Mouse (Mus musculus): ENCODE results near the gene Mef2c. TPM values are rescaled to one million over a fixed set of nuclear protein-coding genes. Genes with fewer than 3 reads are reported as not detected.
A peak's percentile ranks its signal among the peaks of the same experiment; 100 is the strongest.

Gene Mef2c
- polyA plus RNA-seq, 1 experiment from 2014 or later, result 300 TPM

GRCm38 (mm10) chr13:83573855-83574583 lies 70.2 kb downstream of the Mef2c start:
- Histone ChIP-seq H3K36me3 (ENCODE audit: control insufficient read depth, insufficient read depth) (no peaks in the 10 kb centered on the region), H3K4me2 (ENCODE audit: low read length) (no peak overlapping the region), H3K27me3 (replicated peaks; ENCODE audit: control insufficient read depth, insufficient read depth, low read length) (no peaks in the 10 kb centered on the region), H3K9me3 (ENCODE audit: control insufficient read depth, low read length) (no peaks in the 10 kb centered on the region), H3K4me1 (replicated peaks; ENCODE audit: control insufficient read depth, insufficient read depth, low read length) (peaks cover 17% of the 10 kb centered on the region), H3K4me3 (replicated peaks; ENCODE audit: low read length) (no peak overlapping the region), H3K27ac (ENCODE audit: low read length) (no peak overlapping the region), H3K9ac (replicated peaks; ENCODE audit: low read depth, low read length) (no peak overlapping the region)
- WGBS, result 51% methylated on average over 8 of the region's 8 CpGs
- no peak for ATAC-seq

DNA sequence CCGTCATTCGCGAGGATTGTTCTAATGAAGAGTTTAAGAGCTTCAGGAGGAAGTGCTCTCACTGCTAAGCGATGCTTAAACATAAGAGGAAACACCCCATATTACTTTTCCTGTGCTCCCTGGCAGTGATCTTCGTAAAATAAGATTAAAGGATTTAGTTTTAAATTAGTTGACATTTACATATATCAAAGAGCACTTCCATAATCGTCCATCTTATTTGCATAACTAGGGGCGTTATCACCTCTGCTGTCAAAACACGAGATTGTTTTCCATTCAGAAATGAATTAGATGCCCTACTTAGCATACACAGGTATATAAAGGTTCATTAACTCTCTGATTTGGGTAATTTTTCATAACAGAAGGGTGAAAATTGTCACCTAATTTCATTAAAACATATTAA lies 71.0 kb downstream of the Mef2c start:
- no peaks in the 10 kb centered on the region for H3K9me3 ChIP-seq (ENCODE audit: control insufficient read depth, low read length)
- H3K4me2 ChIP-seq (ENCODE audit: low read length), result no peak overlapping the region
- no peak overlapping the region for H3K4me3 ChIP-seq (replicated peaks; ENCODE audit: low read length)
- no peak overlapping the region for H3K27ac ChIP-seq (ENCODE audit: low read length)
- H3K27me3 ChIP-seq (replicated peaks; ENCODE audit: control insufficient read depth, insufficient read depth, low read length), result no peaks in the 10 kb centered on the region
- WGBS, result 52% methylated on average over 8 of the region's 8 CpGs
- no peaks in the 10 kb centered on the region for H3K36me3 ChIP-seq (ENCODE audit: control insufficient read depth, insufficient read depth)
- H3K4me1 ChIP-seq (replicated peaks; ENCODE audit: control insufficient read depth, insufficient read depth, low read length), result peaks cover 16% of the 10 kb centered on the region
- ATAC-seq, result no peak
- no peak overlapping the region for H3K9ac ChIP-seq (replicated peaks; ENCODE audit: low read depth, low read length)

DNA sequence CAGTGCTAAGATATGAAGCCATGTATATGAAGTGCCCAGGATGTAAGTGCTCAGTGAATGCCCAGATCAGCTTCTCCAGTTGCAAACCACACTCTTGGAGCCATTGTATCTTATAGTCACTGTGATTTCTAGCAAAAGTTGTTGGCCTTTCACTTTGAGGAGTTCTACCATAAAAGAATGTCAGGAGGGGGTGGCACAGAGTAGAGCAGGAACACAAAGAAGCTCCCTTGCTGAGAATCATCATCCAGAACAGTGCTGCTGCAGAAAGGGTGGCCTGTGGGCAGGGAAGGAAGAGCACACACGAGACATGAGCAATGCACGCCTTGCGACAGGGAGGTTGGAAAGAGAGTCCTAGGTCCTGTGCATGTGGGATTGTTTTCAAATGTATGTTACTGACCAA lies 75.6 kb downstream of the Mef2c start:
- Histone ChIP-seq H3K27me3 (replicated peaks; ENCODE audit: control insufficient read depth, insufficient read depth, low read length) (no peaks in the 10 kb centered on the region), H3K4me1 (replicated peaks; ENCODE audit: control insufficient read depth, insufficient read depth, low read length) (peaks cover 7% of the 10 kb centered on the region; the same call in 1 of the 2 replicates), H3K9ac (replicated peaks; ENCODE audit: low read depth, low read length) (no peak overlapping the region), H3K9me3 (ENCODE audit: control insufficient read depth, low read length) (no peaks in the 10 kb centered on the region), H3K4me3 (replicated peaks; ENCODE audit: low read length) (no peak overlapping the region), H3K4me2 (ENCODE audit: low read length) (no peak overlapping the region), H3K36me3 (ENCODE audit: control insufficient read depth, insufficient read depth) (no peaks in the 10 kb centered on the region), H3K27ac (ENCODE audit: low read length) (no peak overlapping the region)
- 91% methylated on average over 3 of the region's 3 CpGs for WGBS
- no peak for ATAC-seq

GRCm38 (mm10) chr13:83580856-83581255 lies 77.0 kb downstream of the Mef2c start:
- H3K4me2 ChIP-seq (ENCODE audit: low read length), result no peak overlapping the region
- no peak for ATAC-seq
- WGBS, result 82% methylated on average over 5 of the region's 5 CpGs
- no peaks in the 10 kb centered on the region for H3K36me3 ChIP-seq (ENCODE audit: control insufficient read depth, insufficient read depth)
- H3K4me3 ChIP-seq (replicated peaks; ENCODE audit: low read length), result no peak overlapping the region
- no peaks in the 10 kb centered on the region for H3K9me3 ChIP-seq (ENCODE audit: control insufficient read depth, low read length)
- no peaks in the 10 kb centered on the region for H3K4me1 ChIP-seq (replicated peaks; ENCODE audit: control insufficient read depth, insufficient read depth, low read length)
- no peak overlapping the region for H3K9ac ChIP-seq (replicated peaks; ENCODE audit: low read depth, low read length)
- no peaks in the 10 kb centered on the region for H3K27me3 ChIP-seq (replicated peaks; ENCODE audit: control insufficient read depth, insufficient read depth, low read length)
- no peak overlapping the region for H3K27ac ChIP-seq (ENCODE audit: low read length)

- Histone ChIP-seq H3K4me1 (replicated peaks; ENCODE audit: control insufficient read depth, insufficient read depth, low read length) (no peaks in the 10 kb centered on the region), H3K4me3 (replicated peaks; ENCODE audit: low read length) (no peak overlapping the region), H3K9ac (replicated peaks; ENCODE audit: low read depth, low read length) (no peak overlapping the region), H3K27ac (ENCODE audit: low read length) (no peak overlapping the region), H3K9me3 (ENCODE audit: control insufficient read depth, low read length) (no peaks in the 10 kb centered on the region), H3K36me3 (ENCODE audit: control insufficient read depth, insufficient read depth) (no peaks in the 10 kb centered on the region), H3K27me3 (replicated peaks; ENCODE audit: control insufficient read depth, insufficient read depth, low read length) (no peaks in the 10 kb centered on the region), H3K4me2 (ENCODE audit: low read length) (no peak overlapping the region)
- ATAC-seq, result no peak
- WGBS, result 94% methylated on average over 1 of the region's 1 CpGs
These were observed 78.7 kb downstream of the Mef2c start for GRCm38 (mm10) chr13:83582564-83582963.

GRCm38 (mm10) chr13:83583881-83584280 lies 80.0 kb downstream of the Mef2c start:
- Histone ChIP-seq H3K9me3 (ENCODE audit: control insufficient read depth, low read length) (no peaks in the 10 kb centered on the region), H3K27me3 (replicated peaks; ENCODE audit: control insufficient read depth, insufficient read depth, low read length) (no peaks in the 10 kb centered on the region), H3K4me3 (replicated peaks; ENCODE audit: low read length) (no peak overlapping the region), H3K4me1 (replicated peaks; ENCODE audit: control insufficient read depth, insufficient read depth, low read length) (no peaks in the 10 kb centered on the region), H3K9ac (replicated peaks; ENCODE audit: low read depth, low read length) (no peak overlapping the region), H3K4me2 (ENCODE audit: low read length) (no peak overlapping the region), H3K27ac (ENCODE audit: low read length) (no peak overlapping the region), H3K36me3 (ENCODE audit: control insufficient read depth, insufficient read depth) (no peaks in the 10 kb centered on the region)
- WGBS, result 37% methylated on average over 4 of the region's 4 CpGs
- no peak for ATAC-seq

DNA sequence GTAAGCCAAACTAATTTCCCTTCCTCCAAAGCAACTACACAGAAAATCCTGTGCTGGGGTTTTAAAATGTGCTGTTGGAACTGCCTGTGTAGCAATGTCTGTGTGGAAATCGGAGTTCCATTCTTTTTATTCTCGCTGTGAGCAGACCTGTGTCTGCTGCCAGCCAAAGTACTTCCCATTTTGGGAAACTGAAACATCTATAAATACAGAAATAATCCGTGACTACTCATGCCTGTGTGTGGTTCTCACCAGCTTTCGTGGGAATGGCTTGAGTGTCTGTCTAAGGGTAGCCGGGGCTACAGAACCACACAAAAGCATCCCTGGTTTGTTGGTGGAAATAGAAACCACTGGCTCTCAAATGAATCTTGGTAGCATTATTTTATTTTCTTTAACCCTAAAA lies 81.5 kb downstream of the Mef2c start:
- ATAC-seq, result no peak
- Histone ChIP-seq H3K36me3 (ENCODE audit: control insufficient read depth, insufficient read depth) (no peaks in the 10 kb centered on the region), H3K27me3 (replicated peaks; ENCODE audit: control insufficient read depth, insufficient read depth, low read length) (no peaks in the 10 kb centered on the region), H3K9ac (replicated peaks; ENCODE audit: low read depth, low read length) (no peak overlapping the region), H3K4me1 (replicated peaks; ENCODE audit: control insufficient read depth, insufficient read depth, low read length) (no peaks in the 10 kb centered on the region), H3K27ac (ENCODE audit: low read length) (no peak overlapping the region), H3K9me3 (ENCODE audit: control insufficient read depth, low read length) (no peaks in the 10 kb centered on the region), H3K4me2 (ENCODE audit: low read length) (no peak overlapping the region), H3K4me3 (replicated peaks; ENCODE audit: low read length) (no peak overlapping the region)
- 71% methylated on average over 5 of the region's 5 CpGs for WGBS

DNA sequence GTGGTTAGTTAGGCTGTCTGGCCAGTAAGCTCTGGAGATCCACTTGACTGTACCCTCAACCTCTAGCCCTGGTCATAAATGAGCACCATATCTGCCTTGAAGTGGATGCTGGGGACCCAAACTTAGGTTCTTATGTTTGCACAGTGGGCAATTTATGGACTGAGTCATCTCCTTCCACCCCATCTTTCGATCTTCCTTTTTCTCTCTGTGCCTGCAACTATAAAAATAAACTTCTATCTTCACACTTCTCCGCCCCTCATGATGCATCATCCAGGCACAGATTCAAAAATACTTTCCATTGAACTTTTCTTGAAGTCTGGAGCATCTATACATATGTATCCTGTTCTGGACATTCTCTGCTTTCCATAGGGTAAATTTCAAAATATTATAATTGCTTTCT lies 84.4 kb downstream of the Mef2c start:
- Histone ChIP-seq H3K9ac (replicated peaks; ENCODE audit: low read depth, low read length) (no peak overlapping the region), H3K36me3 (ENCODE audit: control insufficient read depth, insufficient read depth) (no peaks in the 10 kb centered on the region), H3K4me3 (replicated peaks; ENCODE audit: low read length) (no peak overlapping the region), H3K4me1 (replicated peaks; ENCODE audit: control insufficient read depth, insufficient read depth, low read length) (no peaks in the 10 kb centered on the region), H3K27me3 (replicated peaks; ENCODE audit: control insufficient read depth, insufficient read depth, low read length) (no peaks in the 10 kb centered on the region), H3K4me2 (ENCODE audit: low read length) (no peak overlapping the region), H3K27ac (ENCODE audit: low read length) (no peak overlapping the region), H3K9me3 (ENCODE audit: control insufficient read depth, low read length) (no peaks in the 10 kb centered on the region)
- WGBS, result 83% methylated on average over 2 of the region's 2 CpGs
- ATAC-seq, result no peak

- Histone ChIP-seq H3K9me3 (ENCODE audit: control insufficient read depth, low read length) (no peaks in the 10 kb centered on the region), H3K27ac (ENCODE audit: low read length) (no peak overlapping the region), H3K9ac (replicated peaks; ENCODE audit: low read depth, low read length) (no peak overlapping the region), H3K4me1 (replicated peaks; ENCODE audit: control insufficient read depth, insufficient read depth, low read length) (peaks cover 4% of the 10 kb centered on the region; the same call in 1 of the 2 replicates), H3K27me3 (replicated peaks; ENCODE audit: control insufficient read depth, insufficient read depth, low read length) (no peaks in the 10 kb centered on the region), H3K4me2 (ENCODE audit: low read length) (no peak overlapping the region), H3K36me3 (ENCODE audit: control insufficient read depth, insufficient read depth) (peaks cover 2% of the 10 kb centered on the region), H3K4me3 (replicated peaks; ENCODE audit: low read length) (no peak overlapping the region)
- no peak for ATAC-seq
- WGBS, result 97% methylated on average over 5 of the region's 5 CpGs
These were observed 87.1 kb downstream of the Mef2c start for GRCm38 (mm10) chr13:83590886-83591285.

DNA sequence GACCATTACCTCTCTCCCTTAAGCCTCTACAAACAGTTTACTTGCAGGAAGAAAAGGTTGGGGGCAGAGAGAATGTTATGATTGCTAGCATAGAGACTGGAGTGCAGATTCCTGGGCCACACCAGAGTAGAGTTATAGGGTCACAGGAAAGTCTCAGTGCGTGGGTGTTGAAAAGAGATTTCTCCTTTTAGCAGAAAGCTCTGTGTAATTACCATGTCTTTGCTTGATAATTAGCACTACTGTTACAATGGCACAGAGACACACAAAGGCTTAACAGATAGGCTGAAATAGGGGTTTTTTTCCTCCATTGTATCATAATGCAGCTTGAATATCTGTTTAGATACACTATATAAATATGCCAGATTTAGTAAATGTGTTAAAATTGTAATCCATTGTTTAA lies 91.6 kb downstream of the Mef2c start:
- Histone ChIP-seq H3K4me2 (ENCODE audit: low read length) (no peak overlapping the region), H3K36me3 (ENCODE audit: control insufficient read depth, insufficient read depth) (peaks cover 2% of the 10 kb centered on the region), H3K9ac (replicated peaks; ENCODE audit: low read depth, low read length) (no peak overlapping the region), H3K27ac (ENCODE audit: low read length) (no peak overlapping the region), H3K9me3 (ENCODE audit: control insufficient read depth, low read length) (no peaks in the 10 kb centered on the region), H3K27me3 (replicated peaks; ENCODE audit: control insufficient read depth, insufficient read depth, low read length) (no peaks in the 10 kb centered on the region), H3K4me3 (replicated peaks; ENCODE audit: low read length) (no peak overlapping the region), H3K4me1 (replicated peaks; ENCODE audit: control insufficient read depth, insufficient read depth, low read length) (peaks cover 5% of the 10 kb centered on the region; the same call in 1 of the 2 replicates)
- ATAC-seq, result peak; percentile 72
- WGBS, result 9% methylated on average over 1 of the region's 1 CpGs
